Mouse (Mus musculus) limb, embryonic 13.5 days (tissue): ENCODE data around the gene Gm12248. TPM values are rescaled to one million over a fixed set of nuclear protein-coding genes. Genes with fewer than 3 reads are reported as not detected.

Experiments
- ATAC-seq: fragments of 200-750 bp; cut with Nextera tagmentation; 2 replicates; pipeline ENCODE4 v1.8.0; 2017; ENCODE audit warnings: low read depth, moderate number of reproducible peaks, moderate TSS enrichment; ENCODE audit not compliant: low FRiP score
- H3K27ac ChIP-seq: fragments of 300-500 bp; sonication (generic); 2 replicates; pipeline ENCODE4 v1.5.1; 2015; ENCODE audit warnings: inconsistent platforms, mild to moderate bottlenecking, moderate library complexity
- H3K27me3 ChIP-seq: fragments of 300-500 bp; sonication (generic); 2 replicates; pipeline ENCODE4 v1.6.1; 2015; ENCODE audit warnings: mild to moderate bottlenecking, inconsistent platforms
- H3K36me3 ChIP-seq: fragments of 300-500 bp; sonication (generic); 2 replicates; pipeline ENCODE4 v1.6.1; 2015; ENCODE audit warnings: inconsistent platforms, mild to moderate bottlenecking, moderate library complexity
- H3K4me1 ChIP-seq: fragments of 300-500 bp; sonication (generic); 2 replicates; pipeline ENCODE4 v1.6.1; 2015; ENCODE audit warnings: inconsistent platforms
- H3K4me2 ChIP-seq: fragments of 300-500 bp; sonication (generic); replicated peaks from 2 replicates; pipeline ENCODE4 v1.6.1; 2015; ENCODE audit warnings: inconsistent platforms, mild to moderate bottlenecking, moderate library complexity
- H3K4me3 ChIP-seq: fragments of 300-500 bp; sonication (generic); 2 replicates; pipeline ENCODE4 v1.5.1; 2015; ENCODE audit warnings: moderate library complexity, mild to moderate bottlenecking, inconsistent platforms
- H3K9ac ChIP-seq: fragments of 300-500 bp; sonication (generic); 2 replicates; pipeline ENCODE4 v1.6.1; 2015; ENCODE audit warnings: mild to moderate bottlenecking, inconsistent platforms
- H3K9me3 ChIP-seq: fragments of 300-500 bp; sonication (generic); 2 replicates; pipeline ENCODE4 v1.6.1; 2016; ENCODE audit warnings: inconsistent platforms
- WGBS: fragments of 180-500 bp; shearing (Covaris S2); methylation state at CpG from one replicate; pipeline ENCODE4 v1.1.7; 2015; 5-methylcytosine and 5-hydroxymethylcytosine counted together
- polyA plus RNA-seq: library from polyadenylated mRNA; unstranded; fragments of >200 nt; fragmentation: Nextera tagmentation; extraction: Ambion mirVana; gene quantifications from 2 replicates; pipeline ENCODE4 v1.2.1, GENCODE M21; 2015

Gm12248 gene
- not detected in 2 replicates for polyA plus RNA-seq

GRCm38 (mm10) chr11:58093021-58093528 is at the start of gene Gm12248:
Gene Gm12248 (minus strand): TSS chr11:58093134.
- Histone ChIP-seq H3K27ac (no peak within 1 kb of the TSS), H3K36me3 (no peaks in the 10 kb centered on the region), H3K4me2 (peak within 1 kb of the TSS; percentile 44), H3K4me1 (peaks cover 8% of the 10 kb centered on the region), H3K27me3 (peaks cover 25% of the 10 kb centered on the region), H3K9me3 (no peaks in the 10 kb centered on the region), H3K4me3 (0 out of 2 replicates have a peak within 1 kb of the TSS, but pooled peaks have one; percentile 2), H3K9ac (0 out of 2 replicates have a peak within 1 kb of the TSS, but pooled peaks have one; percentile 1)
- 14% methylated on average over 12 of the region's 12 CpGs for WGBS
- ATAC-seq: peak; percentile 54; the same call in 1 of the 2 replicates

DNA sequence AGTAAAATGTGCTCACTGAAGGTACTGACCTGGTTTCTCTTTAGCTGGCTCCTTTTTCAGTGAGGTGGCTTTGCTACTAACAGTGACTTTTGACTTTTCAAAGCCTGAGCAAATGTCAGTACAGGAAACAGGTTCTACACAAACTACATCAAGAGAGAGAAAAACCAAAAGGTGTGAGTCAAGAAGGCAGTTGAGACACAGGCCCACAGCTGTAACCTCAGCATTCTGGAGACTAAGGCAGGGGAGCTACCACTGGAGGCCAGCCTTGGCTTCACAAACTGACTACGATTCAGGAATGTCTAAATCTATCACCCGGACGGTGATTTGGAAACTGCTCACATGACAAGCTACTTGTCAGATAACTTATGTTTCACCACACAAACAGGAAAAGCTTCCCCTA is 46.5 kb upstream of the Gm12248 start:
- H3K36me3 ChIP-seq: peaks cover 95% of the 10 kb centered on the region
- H3K9ac ChIP-seq: no peak overlapping the region
- 90% methylated on average over 3 of the region's 3 CpGs for WGBS
- H3K4me2 ChIP-seq: no peak overlapping the region
- H3K27me3 ChIP-seq: no peaks in the 10 kb centered on the region
- no peaks in the 10 kb centered on the region for H3K4me1 ChIP-seq
- ATAC-seq: no peak
- no peaks in the 10 kb centered on the region for H3K9me3 ChIP-seq
- H3K27ac ChIP-seq: no peak overlapping the region
- no peak overlapping the region for H3K4me3 ChIP-seq

DNA sequence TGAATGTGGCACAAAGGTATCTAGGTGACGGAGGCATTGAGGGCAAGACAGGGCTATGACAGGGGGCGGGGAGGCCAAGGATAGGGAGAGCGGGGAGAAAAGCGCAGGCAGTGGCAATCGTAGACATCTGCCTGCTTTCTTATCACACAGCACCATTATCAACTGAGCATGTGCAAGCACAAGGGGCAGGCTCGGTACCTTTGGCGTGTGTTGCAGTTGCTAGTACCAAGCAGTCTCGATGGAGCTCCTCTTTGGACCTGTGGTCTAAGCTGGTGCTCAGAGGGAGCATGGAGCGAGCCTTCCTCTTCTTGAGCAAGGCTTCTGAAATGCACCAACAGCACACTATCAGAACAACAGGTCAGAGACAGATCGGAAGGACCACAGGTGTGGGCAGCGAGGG is 45.9 kb upstream of the Gm12248 start:
- Histone ChIP-seq H3K4me3 (no peak overlapping the region), H3K27me3 (no peaks in the 10 kb centered on the region), H3K9ac (no peak overlapping the region), H3K4me1 (no peaks in the 10 kb centered on the region), H3K27ac (no peak overlapping the region), H3K4me2 (no peak overlapping the region), H3K36me3 (peaks cover 95% of the 10 kb centered on the region), H3K9me3 (no peaks in the 10 kb centered on the region)
- ATAC-seq: no peak
- WGBS: 92% methylated on average over 11 of the region's 11 CpGs

DNA sequence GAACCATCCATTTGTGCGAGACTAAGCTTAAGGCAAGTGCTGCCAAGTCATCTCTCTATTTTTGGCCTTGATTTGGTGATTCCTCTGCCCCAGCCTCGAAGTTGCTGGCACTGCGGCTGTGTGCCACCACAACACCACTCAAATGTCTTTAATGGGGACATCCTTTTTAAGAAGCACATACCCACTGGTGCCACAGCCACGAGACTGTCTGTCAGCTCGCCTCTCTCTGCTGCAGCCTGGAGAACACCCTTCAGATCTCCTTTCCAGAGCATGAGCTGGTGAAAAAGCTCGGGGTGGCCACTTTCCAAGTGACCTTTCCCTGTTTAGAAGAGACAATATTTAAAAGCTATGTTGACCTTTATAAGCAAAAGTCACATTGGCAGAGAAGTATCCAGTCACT is 43.7 kb upstream of the Gm12248 start:
- Histone ChIP-seq H3K4me1 (no peaks in the 10 kb centered on the region), H3K9ac (no peak overlapping the region), H3K36me3 (peaks cover 96% of the 10 kb centered on the region), H3K27me3 (no peaks in the 10 kb centered on the region), H3K4me2 (no peak overlapping the region), H3K27ac (no peak overlapping the region), H3K9me3 (no peaks in the 10 kb centered on the region), H3K4me3 (no peak overlapping the region)
- no peak for ATAC-seq
- 90% methylated on average over 6 of the region's 6 CpGs for WGBS

GRCm38 (mm10) chr11:58135296-58135695 is 42.4 kb upstream of the Gm12248 start:
- Histone ChIP-seq H3K36me3 (peaks cover 96% of the 10 kb centered on the region), H3K4me1 (no peaks in the 10 kb centered on the region), H3K9ac (no peak overlapping the region), H3K27me3 (no peaks in the 10 kb centered on the region), H3K4me3 (no peak overlapping the region), H3K4me2 (no peak overlapping the region), H3K9me3 (no peaks in the 10 kb centered on the region), H3K27ac (no peak overlapping the region)
- no peak for ATAC-seq

DNA sequence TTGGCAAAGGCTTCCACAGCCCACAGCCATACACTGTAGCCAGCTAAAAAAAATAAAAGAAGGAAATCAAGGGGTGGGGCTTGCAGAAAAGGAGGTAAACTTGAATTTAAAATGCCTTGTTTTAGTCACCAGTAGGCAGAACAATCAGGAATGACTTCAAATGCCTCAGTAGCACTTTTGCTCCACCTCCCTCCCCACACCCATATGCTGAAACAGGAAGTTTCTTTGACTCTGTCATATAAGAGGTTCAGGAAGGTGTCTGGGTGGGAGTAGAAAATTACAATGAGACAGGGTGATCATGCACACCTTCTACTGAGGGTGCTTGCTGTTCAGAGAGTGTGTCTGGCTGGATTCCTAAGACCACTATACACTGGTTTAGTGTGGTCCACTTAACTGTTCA is 41.9 kb upstream of the Gm12248 start:
- no peaks in the 10 kb centered on the region for H3K27me3 ChIP-seq
- no peak overlapping the region for H3K27ac ChIP-seq
- H3K9ac ChIP-seq: no peak overlapping the region
- H3K4me1 ChIP-seq: 0 out of 2 replicates have a peak, but pooled peaks cover 2% of the 10 kb centered on the region
- no peak overlapping the region for H3K4me2 ChIP-seq
- H3K36me3 ChIP-seq: peaks cover 96% of the 10 kb centered on the region
- no peaks in the 10 kb centered on the region for H3K9me3 ChIP-seq
- H3K4me3 ChIP-seq: no peak overlapping the region
- ATAC-seq: no peak

GRCm38 (mm10) chr11:58132026-58132425 is 39.1 kb upstream of the Gm12248 start:
- Histone ChIP-seq H3K9me3 (no peaks in the 10 kb centered on the region), H3K4me2 (no peak overlapping the region), H3K36me3 (peaks cover 95% of the 10 kb centered on the region), H3K4me1 (peaks cover 13% of the 10 kb centered on the region), H3K9ac (no peak overlapping the region), H3K27me3 (no peaks in the 10 kb centered on the region), H3K4me3 (no peak overlapping the region), H3K27ac (no peak overlapping the region)
- no peak for ATAC-seq
- 98% methylated on average over 3 of the region's 3 CpGs for WGBS

DNA sequence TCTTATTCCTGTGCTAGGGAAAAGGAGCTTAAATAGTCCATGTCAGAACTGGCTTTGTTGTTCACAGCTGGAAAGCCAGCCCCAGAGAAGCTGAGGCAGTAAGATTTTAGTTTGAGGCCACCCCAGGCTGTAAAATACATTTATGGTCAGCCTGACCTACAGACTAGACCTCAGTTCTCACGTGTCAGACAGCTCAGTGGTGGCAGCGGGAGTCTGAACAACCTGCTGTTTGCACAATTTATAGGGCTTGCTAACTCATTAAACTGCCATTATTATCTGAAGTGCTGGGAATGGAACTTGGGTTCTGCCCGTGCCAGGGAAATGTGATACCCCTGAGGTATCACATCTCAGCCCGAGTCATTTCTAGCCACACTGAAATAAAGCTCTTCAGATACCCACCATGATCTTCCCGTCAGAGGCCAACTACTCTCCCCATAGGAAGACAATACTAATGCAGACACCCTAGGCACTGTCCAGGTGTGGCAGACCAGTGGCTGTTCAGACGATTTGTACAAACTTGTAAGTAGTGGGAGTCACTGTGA is 36.4 kb upstream of the Gm12248 start:
- H3K4me3 ChIP-seq: no peak overlapping the region
- no peak for ATAC-seq
- no peak overlapping the region for H3K27ac ChIP-seq
- H3K36me3 ChIP-seq: peaks cover 92% of the 10 kb centered on the region
- no peak overlapping the region for H3K9ac ChIP-seq
- H3K4me2 ChIP-seq: no peak overlapping the region
- H3K4me1 ChIP-seq: peaks cover 13% of the 10 kb centered on the region
- no peaks in the 10 kb centered on the region for H3K9me3 ChIP-seq
- 33% methylated on average over 6 of the region's 6 CpGs for WGBS
- H3K27me3 ChIP-seq: no peaks in the 10 kb centered on the region

DNA sequence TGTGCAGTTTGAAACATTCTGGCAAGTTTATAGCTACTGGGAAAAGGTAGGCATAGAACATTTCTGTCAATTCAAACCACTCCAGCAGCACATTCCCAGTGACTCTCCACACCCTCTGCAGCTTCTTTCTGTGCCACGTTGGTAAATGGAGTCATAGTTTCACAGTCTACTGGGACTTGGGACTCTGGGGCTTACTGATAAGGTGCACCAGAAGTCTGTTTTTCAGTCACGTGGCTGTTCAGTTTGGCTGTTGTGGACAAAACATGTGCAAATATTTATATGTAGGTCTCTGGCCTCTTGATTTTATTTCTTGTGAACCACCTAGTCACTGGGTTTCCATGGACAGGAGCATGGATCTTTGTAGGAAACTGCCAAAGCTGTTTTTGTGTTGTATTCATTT is 34.6 kb upstream of the Gm12248 start:
- peaks cover 96% of the 10 kb centered on the region for H3K36me3 ChIP-seq
- 87% methylated on average over 2 of the region's 2 CpGs for WGBS
- no peaks in the 10 kb centered on the region for H3K9me3 ChIP-seq
- ATAC-seq: no peak
- H3K4me2 ChIP-seq: no peak overlapping the region
- no peak overlapping the region for H3K27ac ChIP-seq
- H3K9ac ChIP-seq: no peak overlapping the region
- H3K4me3 ChIP-seq: no peak overlapping the region
- no peaks in the 10 kb centered on the region for H3K27me3 ChIP-seq
- peaks cover 13% of the 10 kb centered on the region for H3K4me1 ChIP-seq

DNA sequence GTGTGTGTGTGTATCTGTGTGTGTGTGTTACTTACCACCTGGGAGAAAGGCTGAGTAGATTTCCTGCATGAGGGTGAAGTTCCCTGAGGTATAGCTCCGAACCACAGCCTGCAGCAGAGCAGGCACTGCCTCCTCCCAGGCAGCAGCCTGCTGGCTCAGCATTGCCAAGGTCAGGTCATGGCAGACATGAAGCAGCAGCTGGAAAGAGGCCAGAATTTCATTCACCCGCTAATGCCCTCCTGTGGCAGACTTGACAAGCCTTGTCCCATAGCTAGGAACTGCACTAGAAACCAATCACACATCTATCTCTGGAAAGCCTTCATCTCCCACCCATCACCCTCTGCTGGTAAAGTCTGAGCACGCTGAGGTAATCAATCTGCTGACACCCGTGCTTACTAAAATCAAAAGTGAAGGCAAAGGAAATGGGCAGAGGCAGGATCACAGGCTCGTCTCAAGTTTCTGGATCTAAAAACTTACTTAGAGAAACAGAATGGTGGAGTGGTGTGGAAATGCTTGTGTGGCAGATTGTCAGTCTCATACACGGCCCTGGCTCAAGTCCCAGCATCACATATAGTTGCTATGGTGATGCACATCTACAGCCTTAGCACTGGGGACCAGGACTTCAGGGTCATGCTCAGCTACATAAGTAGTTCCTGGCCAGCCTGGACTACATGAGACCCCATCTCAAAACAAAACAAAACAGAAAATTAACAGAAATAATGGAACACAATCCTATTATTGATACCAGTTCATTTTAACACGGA is 33.6 kb upstream of the Gm12248 start:
- H3K4me3 ChIP-seq: no peak overlapping the region
- 71% methylated on average over 7 of the region's 7 CpGs for WGBS
- H3K27me3 ChIP-seq: no peaks in the 10 kb centered on the region
- peaks cover 13% of the 10 kb centered on the region for H3K4me1 ChIP-seq
- H3K4me2 ChIP-seq: no peak overlapping the region
- ATAC-seq: no peak
- H3K36me3 ChIP-seq: peaks cover 93% of the 10 kb centered on the region
- H3K27ac ChIP-seq: no peak overlapping the region
- no peaks in the 10 kb centered on the region for H3K9me3 ChIP-seq
- no peak overlapping the region for H3K9ac ChIP-seq

- peaks cover 12% of the 10 kb centered on the region for H3K4me1 ChIP-seq
- H3K9ac ChIP-seq: no peak overlapping the region
- H3K27me3 ChIP-seq: no peaks in the 10 kb centered on the region
- no peak overlapping the region for H3K4me2 ChIP-seq
- peaks cover 93% of the 10 kb centered on the region for H3K36me3 ChIP-seq
- H3K27ac ChIP-seq: no peak overlapping the region
- WGBS: 85% methylated on average over 11 of the region's 11 CpGs
- H3K9me3 ChIP-seq: no peaks in the 10 kb centered on the region
- H3K4me3 ChIP-seq: no peak overlapping the region
- no peak for ATAC-seq
Observed at GRCm38 (mm10) chr11:58125021-58125420, 32.1 kb upstream of the Gm12248 start.

- H3K36me3 ChIP-seq: peaks cover 95% of the 10 kb centered on the region
- H3K9me3 ChIP-seq: no peaks in the 10 kb centered on the region
- H3K9ac ChIP-seq: no peak overlapping the region
- H3K27me3 ChIP-seq: no peaks in the 10 kb centered on the region
- H3K4me2 ChIP-seq: no peak overlapping the region
- 94% methylated on average over 2 of the region's 2 CpGs for WGBS
- H3K4me3 ChIP-seq: no peak overlapping the region
- H3K4me1 ChIP-seq: peaks cover under 1% of the 10 kb centered on the region; the same call in 1 of the 2 replicates
- no peak overlapping the region for H3K27ac ChIP-seq
- ATAC-seq: no peak
Observed at GRCm38 (mm10) chr11:58123711-58124110, 30.8 kb upstream of the Gm12248 start.
